Mouse (Mus musculus): ENCODE measurements around the gene Art2b. TPM values are rescaled to one million over a fixed set of nuclear protein-coding genes. Genes with fewer than 3 reads are reported as not detected.

Gene Art2b
- 1.2 TPM for polyA plus RNA-seq (2014; fragmentation: Illumina TruSeq; extraction: RNeasy Lipid Tissue Mini Kit (QIAGEN cat#74804))

GRCm38 (mm10) chr7:101585408-101585807 lies at the start of gene Art2b:
TSS of gene Art2b (minus strand) at chr7:101585600.

Other genes with a start within 250 kb of the Art2b start
- 6.0 TPM for gene Arap1, start 237.5 kb downstream of the Art2b start, polyA plus RNA-seq (2014; fragmentation: Illumina TruSeq; extraction: RNeasy Lipid Tissue Mini Kit (QIAGEN cat#74804))
- gene Gm45837, start 174.7 kb downstream of the Art2b start, polyA plus RNA-seq (2014; fragmentation: Illumina TruSeq; extraction: RNeasy Lipid Tissue Mini Kit (QIAGEN cat#74804)) = not detected
- gene Pde2a, start 163.9 kb downstream of the Art2b start, polyA plus RNA-seq (2014; fragmentation: Illumina TruSeq; extraction: RNeasy Lipid Tissue Mini Kit (QIAGEN cat#74804)) = 1.1 TPM
- 9.8 TPM for gene Clpb, start 78.0 kb upstream of the Art2b start, polyA plus RNA-seq (2014; fragmentation: Illumina TruSeq; extraction: RNeasy Lipid Tissue Mini Kit (QIAGEN cat#74804))
- gene Phox2a, start 232.7 kb upstream of the Art2b start, polyA plus RNA-seq (2014; fragmentation: Illumina TruSeq; extraction: RNeasy Lipid Tissue Mini Kit (QIAGEN cat#74804)) = not detected

Data from ovary, adult 10 weeks (tissue).